Mouse (Mus musculus): ENCODE data around the gene Nfia.

- no peak for TF ChIP-seq CTCF (IDR thresholded peaks at IDR 0.05; ENCODE audit: borderline replicate concordance, insufficient read depth, low read length)
- TF ChIP-seq POLR2A (IDR thresholded peaks at IDR 0.05; ENCODE audit: low read depth, low read length) = no peak
These were observed 232.5 kb downstream of the Nfia start for GRCm38 (mm10) chr4:98004986-98005385.

All from embryonic fibroblast, embryonic 13.5 days (primary cell).